Mouse (Mus musculus) v-Abl transformed pro-B cells (cell line): ENCODE data around the gene Il1rl2.

Source experiments
- in situ Hi-C, 2 experiments: fragments of 400-800 bp; cut with MboI; formaldehyde crosslinking; loops; one replicate each; pipeline ENCODE4 v1.15.1; 2025; ENCODE audit not compliant: unreplicated experiment in 2 of 2

The Il1rl2 gene

GRCm38 (mm10) chr1:40372951-40373350, 48.5 kb downstream of the Il1rl2 start:
- in situ Hi-C loops: loop anchor here (5.0 to 10.0 kb wide), 4 partner anchors 688 to 1368 kb away; no protein-coding TSS in a partner anchor

- in situ Hi-C loops: loop anchor here (5.0 to 25.0 kb wide), 6 partner anchors 258 to 1370 kb away; no protein-coding TSS in a partner anchor
These were observed 50.7 kb downstream of the Il1rl2 start for GRCm38 (mm10) chr1:40375148-40375547.

- in situ Hi-C loops: loop anchor here (5.0 to 25.0 kb wide), 6 partner anchors 259 to 1372 kb away; no protein-coding TSS in a partner anchor
These were observed 52.3 kb downstream of the Il1rl2 start for GRCm38 (mm10) chr1:40376745-40377144.

- in situ Hi-C loops: loop anchor here (5.0 to 25.0 kb wide), 6 partner anchors 261 to 1374 kb away; no protein-coding TSS in a partner anchor
These were observed 54.4 kb downstream of the Il1rl2 start for GRCm38 (mm10) chr1:40378794-40379193.

GRCm38 (mm10) chr1:40380111-40380510, 55.7 kb downstream of the Il1rl2 start:
- in situ Hi-C loops: loop anchor here (5.0 to 25.0 kb wide), 4 partner anchors 162 to 1368 kb away; no protein-coding TSS in a partner anchor

GRCm38 (mm10) chr1:40380990-40381389, 56.6 kb downstream of the Il1rl2 start:
- in situ Hi-C loops: loop anchor here (5.0 to 25.0 kb wide), 4 partner anchors 161 to 1369 kb away; no protein-coding TSS in a partner anchor

GRCm38 (mm10) chr1:40382841-40383240, 58.4 kb downstream of the Il1rl2 start:
- in situ Hi-C loops: loop anchor here (5.0 to 25.0 kb wide), 4 partner anchors 159 to 1371 kb away; no protein-coding TSS in a partner anchor

GRCm38 (mm10) chr1:40384931-40385545, 60.6 kb downstream of the Il1rl2 start:
- in situ Hi-C loops: loop anchor here (5.0 to 25.0 kb wide), 4 partner anchors 157 to 1373 kb away; no protein-coding TSS in a partner anchor

- in situ Hi-C loops: loop anchor here in 1 of 2 experiments (25.0 kb wide), 1 partner anchor 1379 kb away; no protein-coding TSS in a partner anchor
These were observed 67.0 kb downstream of the Il1rl2 start for GRCm38 (mm10) chr1:40391374-40391773.

GRCm38 (mm10) chr1:40392535-40392934, 68.1 kb downstream of the Il1rl2 start:
- in situ Hi-C loops: loop anchor here in 1 of 2 experiments (25.0 kb wide), 1 partner anchor 1380 kb away; no protein-coding TSS in a partner anchor

- in situ Hi-C loops: loop anchor here in 1 of 2 experiments (25.0 kb wide), 1 partner anchor 1381 kb away; no protein-coding TSS in a partner anchor
These were observed 68.8 kb downstream of the Il1rl2 start for GRCm38 (mm10) chr1:40393214-40393613.

GRCm38 (mm10) chr1:40399639-40400038, 75.2 kb downstream of the Il1rl2 start:
- in situ Hi-C loops: loop anchor here in 1 of 2 experiments (25.0 kb wide), 1 partner anchor 1387 kb away; no protein-coding TSS in a partner anchor

- in situ Hi-C loops: no loop called here
These were observed 80.3 kb downstream of the Il1rl2 start for GRCm38 (mm10) chr1:40404682-40405081.

- in situ Hi-C loops: no loop called here
These were observed 85.5 kb downstream of the Il1rl2 start for GRCm38 (mm10) chr1:40409882-40410281.

- in situ Hi-C loops: no loop called here
These were observed 88.6 kb downstream of the Il1rl2 start for GRCm38 (mm10) chr1:40413039-40413438.

GRCm38 (mm10) chr1:40414276-40414675, 89.9 kb downstream of the Il1rl2 start:
- in situ Hi-C loops: no loop called here

- in situ Hi-C loops: no loop called here
These were observed 90.7 kb downstream of the Il1rl2 start for GRCm38 (mm10) chr1:40414863-40415656.

GRCm38 (mm10) chr1:40417034-40417433, 92.6 kb downstream of the Il1rl2 start:
- in situ Hi-C loops: no loop called here
